Mouse (Mus musculus) liver, postnatal 0 days (tissue): Measurements from ENCODE around the gene Rsph9. TPM values are rescaled to one million over a fixed set of nuclear protein-coding genes. Genes with fewer than 3 reads are reported as not detected.

ENCODE experiments used
- ATAC-seq: fragments of 200-750 bp; cut with Nextera tagmentation; 2 replicates; pipeline ENCODE4 v1.8.0; 2017; ENCODE audit warnings: mild to moderate bottlenecking, moderate library complexity
- DNase-seq: peaks from one replicate; pipeline ENCODE4 v3.0.0-alpha.2; 2016
- H3K27ac ChIP-seq: fragments of 300-500 bp; sonication (generic); 2 replicates; pipeline ENCODE4 v1.5.1; 2014; ENCODE audit warnings: antibody characterized with exemption, moderate library complexity, mild to moderate bottlenecking, low read depth
- H3K27me3 ChIP-seq: fragments of 300-500 bp; sonication (generic); 2 replicates; pipeline ENCODE4 v1.6.1; 2014; ENCODE audit warnings: low read length, control low read depth, mixed read lengths; ENCODE audit not compliant: insufficient read depth
- H3K36me3 ChIP-seq: fragments of 300-500 bp; sonication (generic); replicated peaks from 2 replicates; pipeline ENCODE4 v1.6.1; 2014; ENCODE audit warnings: mild to moderate bottlenecking, control low read depth, low read length, moderate library complexity, mixed read lengths; ENCODE audit not compliant: insufficient read depth
- H3K4me1 ChIP-seq: fragments of 300-500 bp; sonication (generic); 2 replicates; pipeline ENCODE4 v1.6.1; 2014; ENCODE audit warnings: antibody characterized with exemption, mild to moderate bottlenecking, control low read depth; ENCODE audit not compliant: insufficient read depth
- H3K4me2 ChIP-seq: fragments of 300-500 bp; sonication (generic); 2 replicates; pipeline ENCODE4 v1.6.1; 2014; ENCODE audit warnings: low read depth, mild to moderate bottlenecking, low read length, moderate library complexity, mixed read lengths
- H3K4me3 ChIP-seq: fragments of 300-500 bp; sonication (generic); 2 replicates; pipeline ENCODE4 v1.5.1; 2014; ENCODE audit warnings: low read depth, low read length
- H3K9ac ChIP-seq: fragments of 300-500 bp; sonication (generic); replicated peaks from 2 replicates; pipeline ENCODE4 v1.6.1; 2014; ENCODE audit warnings: mild to moderate bottlenecking, moderate library complexity
- H3K9me3 ChIP-seq: fragments of 300-500 bp; sonication (generic); 2 replicates; pipeline ENCODE4 v1.6.1; 2016; ENCODE audit warnings: mild to moderate bottlenecking, control low read depth, low read length, mixed read lengths
- CTCF ChIP-seq: sonication (generic); IDR thresholded peaks from 2 replicates; pipeline ENCODE4 v1.5.1; 2016; ENCODE audit warnings: antibody characterized with exemption, low read depth
- EP300 ChIP-seq: IDR thresholded peaks from 2 replicates; pipeline ENCODE4 v1.6.1; 2016; ENCODE audit warnings: antibody characterized with exemption, low read depth, mild to moderate bottlenecking
- WGBS: fragments of 180-500 bp; shearing (Covaris S2); extraction: QIAGEN DNeasy Blood & Tissue Kit; methylation state at CpG from one replicate; pipeline ENCODE4 v1.1.7; 2014; ENCODE audit not compliant: insufficient replicate concordance; 5-methylcytosine and 5-hydroxymethylcytosine counted together
- polyA plus RNA-seq: library from polyadenylated mRNA; unstranded; fragments of >200 nt; fragmentation: Nextera tagmentation; extraction: Ambion mirVana; gene quantifications from 2 replicates; pipeline ENCODE4 v1.2.1, GENCODE M21; 2015

Gene Rsph9
- polyA plus RNA-seq, 1 experiment from 2014 or later, result 1.8 TPM

DNA sequence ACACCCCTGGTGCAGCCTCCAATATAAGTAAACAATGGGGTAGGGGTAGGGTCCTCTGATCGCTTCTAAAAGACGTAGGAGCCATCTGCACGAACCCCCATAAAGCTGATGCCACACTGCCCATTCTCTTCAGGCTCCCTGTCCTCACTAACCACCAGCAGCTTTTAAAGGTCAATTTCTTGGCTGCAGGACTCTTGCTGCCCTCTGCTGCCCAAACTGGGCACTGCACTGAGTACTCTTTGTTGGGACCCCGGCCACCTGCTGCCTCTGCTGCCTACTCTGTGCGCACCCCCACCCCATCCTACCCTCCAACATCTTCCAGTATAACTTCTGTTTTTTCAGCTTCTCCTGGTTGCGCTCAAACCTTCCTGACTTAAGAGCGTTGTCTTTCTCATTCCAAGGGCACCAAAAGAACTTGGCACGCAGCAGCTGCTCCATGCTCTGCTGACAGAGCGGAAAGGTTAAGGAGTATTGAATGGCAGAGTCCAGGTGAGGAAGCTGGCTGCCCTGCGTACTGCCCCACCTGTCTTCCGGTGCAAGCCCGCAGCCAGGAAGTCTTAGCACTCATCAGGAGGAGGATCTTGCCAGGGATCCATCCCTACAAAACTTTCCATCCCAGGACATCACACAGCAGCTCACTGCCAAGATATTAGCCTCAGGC lies 11.8 kb downstream of the Rsph9 start:
- DNase-seq (peak; percentile 81), ATAC-seq (peak; percentile 33; the same call in 1 of the 2 replicates)
- H3K4me1 ChIP-seq, result peaks cover 7% of the 10 kb centered on the region; the same call in 1 of the 2 replicates
- H3K4me3 ChIP-seq, result no peak overlapping the region
- no peak overlapping the region for H3K27ac ChIP-seq
- no peaks in the 10 kb centered on the region for H3K9me3 ChIP-seq
- H3K36me3 ChIP-seq, result peaks cover 24% of the 10 kb centered on the region
- H3K4me2 ChIP-seq, result no peak overlapping the region
- H3K27me3 ChIP-seq, result no peaks in the 10 kb centered on the region
- H3K9ac ChIP-seq, result no peak overlapping the region
- TF ChIP-seq CTCF (peak; percentile 94), EP300 (no peak)
- WGBS, result 19% methylated on average over 12 of the region's 12 CpGs

DNA sequence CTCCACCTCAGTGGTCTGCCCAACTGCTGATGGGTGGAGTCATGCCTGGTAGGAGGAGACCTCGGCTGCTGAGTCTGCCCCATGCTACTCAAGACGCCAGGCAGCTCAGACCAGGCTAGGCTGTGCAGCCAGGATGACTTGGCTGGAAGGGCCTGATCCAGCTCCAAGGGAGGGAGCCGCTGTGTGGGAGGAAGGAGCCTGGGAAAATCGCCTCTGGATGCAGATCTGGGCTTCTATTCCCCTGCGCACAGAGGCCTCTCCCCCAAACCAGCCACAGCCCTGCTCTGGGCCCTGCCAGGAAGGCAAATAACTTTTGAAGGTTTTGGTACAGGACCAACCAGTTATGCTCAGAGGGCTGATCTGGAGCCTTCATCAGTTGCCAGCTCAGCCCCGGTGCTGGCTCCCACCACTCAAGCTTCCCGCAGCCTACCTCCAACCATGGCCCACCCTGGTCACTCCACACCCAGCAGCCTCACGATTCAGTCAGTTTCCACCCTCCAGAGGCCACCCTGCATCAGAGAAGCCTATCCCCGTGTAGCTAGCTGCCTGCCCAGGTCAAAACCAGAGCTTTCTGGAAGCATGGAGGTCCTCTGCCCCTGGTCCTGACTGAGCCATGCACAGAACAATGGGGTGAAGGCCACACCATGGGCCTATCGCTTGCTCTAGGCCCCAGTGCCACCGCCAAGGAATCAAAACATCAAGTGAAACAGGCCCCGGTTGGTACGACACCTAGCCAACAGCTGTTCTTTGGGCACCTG lies 14.1 kb downstream of the Rsph9 start:
- ATAC-seq, result no peak
- Histone ChIP-seq H3K4me2 (no peak overlapping the region), H3K27me3 (no peaks in the 10 kb centered on the region), H3K9me3 (no peaks in the 10 kb centered on the region), H3K4me1 (peaks cover 7% of the 10 kb centered on the region; the same call in 1 of the 2 replicates), H3K36me3 (peaks cover 45% of the 10 kb centered on the region), H3K9ac (no peak overlapping the region), H3K4me3 (no peak overlapping the region), H3K27ac (no peak overlapping the region)
- no peak for TF ChIP-seq CTCF
- TF ChIP-seq EP300, result no peak
- WGBS, result 73% methylated on average over 13 of the region's 13 CpGs
- no peak for DNase-seq

GRCm38 (mm10) chr17:46127814-46128493 lies 16.1 kb downstream of the Rsph9 start:
- Histone ChIP-seq H3K9ac (no peak overlapping the region), H3K4me3 (no peak overlapping the region), H3K9me3 (no peaks in the 10 kb centered on the region), H3K27me3 (no peaks in the 10 kb centered on the region), H3K4me1 (peaks cover 7% of the 10 kb centered on the region; the same call in 1 of the 2 replicates), H3K36me3 (peaks cover 63% of the 10 kb centered on the region), H3K4me2 (no peak overlapping the region), H3K27ac (no peak overlapping the region)
- no peak for TF ChIP-seq CTCF
- no peak for TF ChIP-seq EP300
- no peak for ATAC-seq
- WGBS, result 82% methylated on average over 6 of the region's 6 CpGs
- DNase-seq, result no peak

DNA sequence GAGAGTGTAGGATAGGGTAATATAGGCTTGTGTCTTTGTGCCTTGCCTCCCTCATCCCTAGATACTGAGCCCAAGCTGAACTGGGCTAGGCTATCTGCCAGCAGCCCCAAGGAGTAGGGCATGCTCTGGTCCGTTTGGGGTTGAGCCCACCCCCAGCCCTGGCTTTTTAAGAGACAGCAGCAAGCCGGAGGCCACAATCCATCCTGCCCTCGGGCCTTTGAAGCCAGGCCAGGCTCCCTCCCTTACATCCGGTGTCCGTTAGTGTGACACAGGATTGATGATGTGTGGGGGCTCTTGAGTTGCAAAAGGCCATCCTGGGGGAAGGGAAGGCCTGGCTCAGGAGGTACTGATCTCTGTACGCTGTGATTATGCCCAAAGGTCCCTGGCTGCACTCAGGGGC lies 17.4 kb downstream of the Rsph9 start:
- H3K27ac ChIP-seq, result no peak overlapping the region
- H3K9me3 ChIP-seq, result no peaks in the 10 kb centered on the region
- TF ChIP-seq CTCF (no peak), EP300 (no peak)
- H3K4me2 ChIP-seq, result no peak overlapping the region
- H3K27me3 ChIP-seq, result no peaks in the 10 kb centered on the region
- no peak overlapping the region for H3K4me3 ChIP-seq
- peaks cover 74% of the 10 kb centered on the region for H3K36me3 ChIP-seq
- ATAC-seq, result no peak
- H3K9ac ChIP-seq, result no peak overlapping the region
- no peaks in the 10 kb centered on the region for H3K4me1 ChIP-seq
- no peak for DNase-seq
- 83% methylated on average over 6 of the region's 6 CpGs for WGBS

DNA sequence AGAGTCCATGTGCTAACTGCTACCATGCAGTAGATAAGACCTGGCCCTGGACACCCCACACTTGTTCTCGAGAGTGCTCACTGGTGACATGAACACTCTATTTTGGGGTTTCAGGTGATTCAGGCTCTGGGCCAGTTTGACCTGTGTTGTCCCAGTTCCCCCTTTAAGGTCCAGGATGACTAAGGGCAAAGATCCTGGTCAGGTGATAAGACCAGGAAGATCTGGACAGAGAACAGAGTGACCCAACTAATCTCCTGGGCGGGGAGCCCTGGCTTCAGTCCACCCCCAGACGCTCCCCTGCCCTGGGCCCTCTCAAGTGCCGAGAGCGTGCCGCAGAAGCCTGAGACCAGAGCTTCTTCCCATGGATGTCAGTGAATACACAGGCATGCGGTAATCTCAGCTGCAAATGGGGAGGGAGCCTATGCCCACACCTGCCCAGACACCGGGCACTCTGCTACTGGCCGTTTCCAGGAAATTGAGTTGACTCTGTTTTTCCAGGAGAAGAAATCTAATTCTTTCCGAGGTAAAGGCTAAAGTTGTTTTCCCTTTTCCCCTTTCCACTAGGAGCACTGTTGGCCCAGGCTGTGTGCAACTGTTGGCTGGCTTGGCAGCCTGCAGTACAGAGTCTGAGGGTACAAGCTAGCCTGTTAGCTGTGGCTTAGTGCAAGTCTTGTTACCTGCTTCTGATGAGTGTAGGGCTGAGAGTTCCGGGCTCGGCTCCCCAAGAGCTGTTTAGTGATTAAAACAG lies 19.9 kb downstream of the Rsph9 start:
- TF ChIP-seq CTCF (no peak), EP300 (no peak)
- ATAC-seq, result no peak
- no peak overlapping the region for H3K27ac ChIP-seq

DNA sequence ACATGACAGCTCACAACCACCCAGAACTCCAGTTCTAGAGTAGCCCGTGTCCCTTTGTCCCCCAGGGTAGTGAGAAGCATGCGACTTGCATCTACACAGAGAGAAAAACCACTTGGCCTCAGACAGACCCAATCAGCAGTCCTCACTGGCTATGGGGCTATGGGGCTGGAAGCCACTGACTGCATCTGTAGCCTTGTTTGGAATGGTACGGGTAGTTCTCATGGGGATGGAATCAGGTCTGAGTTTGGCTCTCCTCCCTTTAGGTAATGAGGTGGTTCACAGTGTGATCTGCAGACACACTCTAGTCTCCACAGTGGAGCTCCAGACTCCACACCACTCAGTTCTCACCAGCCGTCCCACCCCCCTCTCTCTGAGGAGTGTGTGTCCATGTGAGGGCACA lies 20.7 kb downstream of the Rsph9 start:
- no peaks in the 10 kb centered on the region for H3K27me3 ChIP-seq
- H3K27ac ChIP-seq, result no peak overlapping the region
- H3K4me1 ChIP-seq, result no peaks in the 10 kb centered on the region
- H3K4me2 ChIP-seq, result no peak overlapping the region
- peaks cover 79% of the 10 kb centered on the region for H3K36me3 ChIP-seq
- no peak overlapping the region for H3K9ac ChIP-seq
- no peaks in the 10 kb centered on the region for H3K9me3 ChIP-seq
- WGBS, result 93% methylated on average over 4 of the region's 4 CpGs
- H3K4me3 ChIP-seq, result no peak overlapping the region
- TF ChIP-seq EP300, result no peak
- TF ChIP-seq CTCF, result no peak
- no peak for ATAC-seq
- DNase-seq, result no peak

More for the DNA sequence above, 19.9 kb downstream of the Rsph9 start:
- H3K4me2 ChIP-seq, result no peak overlapping the region
- no peaks in the 10 kb centered on the region for H3K27me3 ChIP-seq
- H3K4me3 ChIP-seq, result no peak overlapping the region
- peaks cover 80% of the 10 kb centered on the region for H3K36me3 ChIP-seq
- no peak for DNase-seq
- H3K9me3 ChIP-seq, result no peaks in the 10 kb centered on the region
- H3K9ac ChIP-seq, result no peak overlapping the region
- no peaks in the 10 kb centered on the region for H3K4me1 ChIP-seq
- 86% methylated on average over 12 of the region's 12 CpGs for WGBS
